Mouse (Mus musculus) midbrain, embryonic 12.5 days (tissue): ENCODE data around the gene Olfr1130. TPM values are rescaled to one million over a fixed set of nuclear protein-coding genes. Genes with fewer than 3 reads are reported as not detected.
"Not testable (repeated sequence)": the region's sequence is repeated elsewhere in the genome, so short reads cannot be mapped to it uniquely, and the experiment has no call there.

Source experiments
- ATAC-seq: fragments of 200-750 bp; cut with Nextera tagmentation; 2 replicates; pipeline ENCODE4 v1.8.0; 2017; ENCODE audit warnings: low read depth, moderate TSS enrichment, moderate library complexity; ENCODE audit not compliant: low FRiP score
- H3K27ac ChIP-seq: fragments of 300-500 bp; sonication (generic); replicated peaks from 2 replicates; pipeline ENCODE4 v1.5.1; 2016; ENCODE audit warnings: mild to moderate bottlenecking
- H3K27me3 ChIP-seq: fragments of 300-500 bp; sonication (generic); 2 replicates; pipeline ENCODE4 v1.6.1; 2016; ENCODE audit warnings: mild to moderate bottlenecking
- H3K36me3 ChIP-seq: fragments of 300-500 bp; sonication (generic); 2 replicates; pipeline ENCODE4 v1.6.1; 2016
- H3K4me1 ChIP-seq: fragments of 300-500 bp; sonication (generic); 2 replicates; pipeline ENCODE4 v1.6.1; 2016
- H3K4me2 ChIP-seq: fragments of 300-500 bp; sonication (generic); replicated peaks from 2 replicates; pipeline ENCODE4 v1.6.1; 2016; ENCODE audit warnings: mild to moderate bottlenecking, moderate library complexity
- H3K4me3 ChIP-seq: fragments of 300-500 bp; sonication (generic); 2 replicates; pipeline ENCODE4 v1.5.1; 2016; ENCODE audit warnings: mild to moderate bottlenecking
- H3K9ac ChIP-seq: fragments of 300-500 bp; sonication (generic); replicated peaks from 2 replicates; pipeline ENCODE4 v1.6.1; 2016; ENCODE audit warnings: mild to moderate bottlenecking, moderate library complexity
- H3K9me3 ChIP-seq: fragments of 300-500 bp; sonication (generic); 2 replicates; pipeline ENCODE4 v1.6.1; 2016; ENCODE audit warnings: mild to moderate bottlenecking
- WGBS: fragments of 180-500 bp; shearing (Covaris S2); methylation state at CpG from one replicate; pipeline ENCODE4 v1.1.7; 2016; 5-methylcytosine and 5-hydroxymethylcytosine counted together
- polyA plus RNA-seq: library from polyadenylated mRNA; unstranded; fragments of >200 nt; fragmentation: Nextera tagmentation; extraction: Ambion mirVana; gene quantifications from 2 replicates; pipeline ENCODE4 v1.2.1, GENCODE M21; 2016

Olfr1130 gene
- not detected in 2 replicates for polyA plus RNA-seq

DNA sequence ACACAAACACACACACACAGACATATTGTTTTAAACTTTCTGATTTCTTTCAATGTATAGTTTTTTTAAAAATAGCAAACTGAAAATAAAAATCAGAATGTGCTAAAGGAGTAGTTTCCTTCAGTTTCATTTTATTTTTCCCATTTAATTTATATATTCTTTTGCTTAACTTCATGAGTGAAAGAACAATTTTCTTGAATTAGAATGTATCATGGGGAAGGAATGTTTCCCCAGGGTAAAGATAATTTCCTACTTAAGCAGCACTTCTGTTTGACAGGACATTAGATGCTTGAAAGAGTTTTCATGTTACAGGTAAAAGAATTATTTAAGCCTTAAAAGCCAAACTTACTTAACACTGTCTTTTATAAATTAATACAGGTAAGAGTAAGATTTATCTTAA lies at the start of gene Olfr1130:
Olfr1130 (plus strand) TSS at position 301 of the 400 bp plus-strand sequence.
- H3K27me3 ChIP-seq, H3K4me2 ChIP-seq, H3K4me1 ChIP-seq, H3K36me3 ChIP-seq, H3K9me3 ChIP-seq, H3K4me3 ChIP-seq, H3K27ac ChIP-seq, ATAC-seq, H3K9ac ChIP-seq: not testable (repeated sequence)

DNA sequence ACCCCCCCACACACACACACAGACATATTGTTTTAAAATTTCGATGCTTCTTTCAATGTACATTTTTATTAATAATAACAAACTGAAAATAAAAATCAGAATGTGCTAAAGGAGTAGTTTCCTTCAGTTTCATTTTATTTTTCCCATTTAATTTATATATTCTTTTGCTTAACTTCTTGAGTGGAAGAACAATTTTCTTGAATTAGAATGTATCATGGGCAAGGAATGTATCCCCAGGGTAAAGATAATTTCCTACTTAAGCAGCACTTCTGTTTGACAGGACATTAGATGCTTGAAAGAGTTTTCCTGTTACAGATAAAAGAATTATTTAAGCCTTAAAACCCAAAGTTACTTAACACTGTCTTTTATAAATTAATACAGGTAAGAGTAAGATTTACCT lies 32.4 kb upstream of the Olfr1130 start, which contains the start of gene Olfr1129:
Olfr1129 (plus strand) TSS at position 301 of the 400 bp plus-strand sequence.
- H3K4me3 ChIP-seq, H3K36me3 ChIP-seq, H3K4me2 ChIP-seq, H3K27me3 ChIP-seq, H3K27ac ChIP-seq, H3K9ac ChIP-seq, ATAC-seq, H3K4me1 ChIP-seq, H3K9me3 ChIP-seq: not testable (repeated sequence)
- WGBS: 71% methylated on average over 1 of the region's 1 CpGs

DNA sequence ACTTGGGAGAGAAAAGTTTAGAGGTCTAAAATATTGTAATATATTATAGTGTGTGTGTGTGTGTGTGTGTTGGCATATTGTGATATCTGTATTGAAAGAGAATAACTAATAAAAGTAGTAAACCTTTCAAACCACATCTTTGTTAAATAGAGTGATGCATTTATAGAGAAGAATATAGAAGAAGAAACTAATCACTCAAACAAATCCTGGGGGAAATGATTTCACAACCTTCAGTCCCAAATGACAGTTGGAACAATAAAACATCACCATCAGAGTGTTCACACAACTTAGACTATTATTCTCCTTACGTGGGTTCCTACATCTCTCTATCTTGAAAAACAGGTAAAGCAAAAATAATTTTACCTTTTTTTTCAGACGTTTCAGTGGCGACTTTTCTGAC lies 20.8 kb downstream of the Olfr1130 start, which contains the start of gene Olfr1131:
Olfr1131 (plus strand) TSS at position 301 of the 400 bp plus-strand sequence.
- ATAC-seq: no peak
- Histone ChIP-seq H3K4me1 (no peaks in the 10 kb centered on the region), H3K9ac (no peak within 1 kb of the TSS), H3K27ac (no peak within 1 kb of the TSS), H3K27me3 (no peaks in the 10 kb centered on the region), H3K4me3 (no peak within 1 kb of the TSS), H3K36me3 (no peaks in the 10 kb centered on the region), H3K4me2 (no peak within 1 kb of the TSS), H3K9me3 (no peaks in the 10 kb centered on the region)
- WGBS: 66% methylated on average over 3 of the region's 3 CpGs

DNA sequence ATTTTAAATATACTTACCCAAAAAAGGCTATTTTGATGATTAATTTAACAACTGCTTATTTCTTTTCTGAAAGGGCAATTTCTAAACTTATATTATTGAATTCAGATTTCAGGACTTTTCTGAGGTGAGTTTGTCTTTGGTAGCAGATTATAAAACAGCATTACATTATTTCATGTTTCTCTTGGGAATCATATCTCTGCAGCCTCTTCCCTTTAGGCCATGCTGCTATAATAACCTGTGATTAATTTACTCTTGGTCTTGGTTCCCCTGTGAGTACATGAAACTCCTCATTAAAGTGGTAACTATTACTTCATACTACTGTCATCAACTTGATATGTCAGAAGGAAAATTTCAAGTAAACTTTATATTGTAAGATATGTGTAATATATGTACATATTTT lies 31.4 kb downstream of the Olfr1130 start, which contains the start of gene Olfr1132:
Olfr1132 (minus strand) TSS at position 101 of the 400 bp plus-strand sequence.
- H3K27ac ChIP-seq: no peak within 1 kb of the TSS
- H3K4me3 ChIP-seq: no peak within 1 kb of the TSS
- ATAC-seq: no peak
- no peak within 1 kb of the TSS for H3K4me2 ChIP-seq
- H3K27me3 ChIP-seq: no peaks in the 10 kb centered on the region
- H3K36me3 ChIP-seq: no peaks in the 10 kb centered on the region
- H3K4me1 ChIP-seq: no peaks in the 10 kb centered on the region
- no peak within 1 kb of the TSS for H3K9ac ChIP-seq
- H3K9me3 ChIP-seq: no peaks in the 10 kb centered on the region

DNA sequence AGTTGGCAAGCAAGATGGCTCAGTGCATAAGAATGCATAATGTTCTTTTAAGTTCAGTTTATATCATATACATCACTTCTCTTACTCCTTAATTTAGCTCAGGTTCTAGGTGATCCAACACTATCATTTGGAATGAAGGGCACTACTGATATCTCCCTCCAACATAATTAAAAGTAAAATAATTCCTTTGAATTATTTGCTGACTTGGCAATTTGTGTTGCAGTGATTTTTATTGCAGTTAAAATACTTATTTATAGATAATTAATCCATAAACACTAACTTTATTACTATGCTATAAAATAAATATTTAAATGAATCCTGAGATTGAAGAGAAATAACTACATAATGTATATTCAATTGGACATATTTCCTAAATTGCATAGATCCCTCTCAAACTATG lies 36.4 kb downstream of the Olfr1130 start:
- Histone ChIP-seq H3K27ac (no peak overlapping the region), H3K9ac (no peak overlapping the region), H3K9me3 (no peaks in the 10 kb centered on the region), H3K4me1 (no peaks in the 10 kb centered on the region), H3K36me3 (no peaks in the 10 kb centered on the region), H3K4me3 (no peak overlapping the region), H3K27me3 (no peaks in the 10 kb centered on the region), H3K4me2 (no peak overlapping the region)
- no peak for ATAC-seq

DNA sequence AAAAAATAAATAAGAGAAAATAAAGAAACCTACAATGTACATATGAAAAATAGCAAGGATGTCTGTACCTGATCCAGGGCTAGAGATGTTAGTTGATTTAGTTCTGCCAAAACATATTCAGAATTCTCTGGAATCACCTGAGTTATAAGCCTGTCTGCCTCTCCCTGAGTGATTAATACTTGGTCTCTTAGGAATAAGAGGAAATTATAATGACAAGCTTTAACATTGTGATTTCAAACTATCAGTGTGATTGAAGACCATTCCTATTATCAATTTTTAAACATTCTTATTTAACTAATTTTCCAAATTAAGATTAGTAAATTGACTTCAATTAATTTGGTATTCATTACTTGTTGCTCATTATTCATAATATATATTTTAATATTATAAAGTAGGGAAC lies 41.3 kb downstream of the Olfr1130 start, which contains the start of gene Olfr1133:
Olfr1133 (minus strand) TSS at position 101 of the 400 bp plus-strand sequence.
- no peak for ATAC-seq
- H3K4me3 ChIP-seq: no peak within 1 kb of the TSS
- no peaks in the 10 kb centered on the region for H3K4me1 ChIP-seq
- no peak within 1 kb of the TSS for H3K4me2 ChIP-seq
- no peaks in the 10 kb centered on the region for H3K36me3 ChIP-seq
- no peak within 1 kb of the TSS for H3K27ac ChIP-seq
- no peak within 1 kb of the TSS for H3K9ac ChIP-seq
- H3K27me3 ChIP-seq: no peaks in the 10 kb centered on the region
- H3K9me3 ChIP-seq: no peaks in the 10 kb centered on the region

DNA sequence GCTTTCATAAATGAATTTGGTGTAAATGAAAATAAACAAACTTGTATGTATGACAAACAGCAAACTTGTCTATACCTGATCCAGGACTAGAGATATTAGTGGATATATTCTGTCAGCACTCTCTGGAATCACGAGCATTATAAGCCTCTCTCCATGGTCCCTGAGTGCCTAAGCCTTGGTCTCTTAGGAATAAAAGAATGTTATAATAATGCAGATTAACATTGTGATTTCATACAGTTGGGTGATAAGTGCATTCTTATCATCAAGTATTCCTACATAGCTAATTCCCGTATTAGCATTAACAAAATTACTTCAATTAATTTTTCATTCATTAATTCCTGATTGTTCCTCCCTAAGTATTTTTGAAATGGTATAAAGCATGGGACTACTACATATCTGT lies 52.3 kb downstream of the Olfr1130 start, which contains the start of gene Olfr1134:
Olfr1134 (minus strand) TSS at position 101 of the 400 bp plus-strand sequence.
- no peaks in the 10 kb centered on the region for H3K27me3 ChIP-seq
- no peak within 1 kb of the TSS for H3K27ac ChIP-seq
- no peaks in the 10 kb centered on the region for H3K36me3 ChIP-seq
- no peak within 1 kb of the TSS for H3K9ac ChIP-seq
- ATAC-seq: no peak
- H3K4me3 ChIP-seq: no peak within 1 kb of the TSS
- no peaks in the 10 kb centered on the region for H3K4me1 ChIP-seq
- WGBS: 85% methylated on average over 2 of the region's 2 CpGs
- no peak within 1 kb of the TSS for H3K4me2 ChIP-seq
- no peaks in the 10 kb centered on the region for H3K9me3 ChIP-seq

Other genes starting within 250 kb of the Olfr1130 start
- not detected in 2 replicates for gene Olfr1121, start 236.3 kb upstream of the Olfr1130 start, polyA plus RNA-seq
- not detected in 2 replicates for gene Olfr1122, start 220.4 kb upstream of the Olfr1130 start, polyA plus RNA-seq
- not detected in 2 replicates for gene Olfr1123, start 189.6 kb upstream of the Olfr1130 start, polyA plus RNA-seq
- 0.09 and 0.16 TPM in 2 replicates for gene Olfr1124, start 175.9 kb upstream of the Olfr1130 start, polyA plus RNA-seq
- not detected in 2 replicates for gene Olfr1126, start 152.2 kb upstream of the Olfr1130 start, polyA plus RNA-seq
- not detected in 2 replicates for gene Pramel7, start 109.1 kb upstream of the Olfr1130 start, polyA plus RNA-seq
- gene Pramel6, start 99.6 kb upstream of the Olfr1130 start, polyA plus RNA-seq: not detected in 2 replicates
- gene Olfr153, start 74.4 kb upstream of the Olfr1130 start, polyA plus RNA-seq: not detected in 2 replicates
- not detected in 2 replicates for gene Olfr1128, start 60.7 kb upstream of the Olfr1130 start, polyA plus RNA-seq
- gene Olfr1129, start 32.3 kb upstream of the Olfr1130 start, polyA plus RNA-seq: not detected in 2 replicates
- not detected in 2 replicates for gene Olfr1131, start 20.9 kb downstream of the Olfr1130 start, polyA plus RNA-seq
- gene Olfr1132, start 31.3 kb downstream of the Olfr1130 start, polyA plus RNA-seq: not detected in 2 replicates
- gene Olfr1133, start 41.2 kb downstream of the Olfr1130 start, polyA plus RNA-seq: not detected in 2 replicates
- not detected in 2 replicates for gene Olfr1134, start 52.2 kb downstream of the Olfr1130 start, polyA plus RNA-seq
- gene Olfr1135, start 67.5 kb downstream of the Olfr1130 start, polyA plus RNA-seq: not detected in 2 replicates
- gene Olfr1136, start 87.7 kb downstream of the Olfr1130 start, polyA plus RNA-seq: not detected in 2 replicates
- not detected in 2 replicates for gene Olfr1137, start 107.0 kb downstream of the Olfr1130 start, polyA plus RNA-seq
- not detected in 2 replicates for gene Olfr1138, start 133.8 kb downstream of the Olfr1130 start, polyA plus RNA-seq
- not detected in 2 replicates for gene Olfr1140, start 137.5 kb downstream of the Olfr1130 start, polyA plus RNA-seq
- gene Olfr1141, start 147.8 kb downstream of the Olfr1130 start, polyA plus RNA-seq: not detected in 2 replicates
- not detected in 2 replicates for gene Olfr152, start 173.3 kb downstream of the Olfr1130 start, polyA plus RNA-seq
- gene Olfr1143, start 194.4 kb downstream of the Olfr1130 start, polyA plus RNA-seq: not detected in 2 replicates
- not detected in 2 replicates for gene Olfr1145, start 203.6 kb downstream of the Olfr1130 start, polyA plus RNA-seq
- not detected in 2 replicates for gene Olfr1148, start 224.3 kb downstream of the Olfr1130 start, polyA plus RNA-seq
- gene Olfr1150-ps1, start 237.8 kb downstream of the Olfr1130 start, polyA plus RNA-seq: not detected in 2 replicates
- not detected in 2 replicates for gene Olfr1151, start 249.7 kb downstream of the Olfr1130 start, polyA plus RNA-seq